Mouse (Mus musculus) CH12.LX (cell line): ENCODE results near the gene Opn1mw. TPM values are rescaled to one million over a fixed set of nuclear protein-coding genes. Genes with fewer than 3 reads are reported as not detected.

ENCODE experiments used
- DNase-seq: peaks from one replicate; pipeline ENCODE4 v3.0.0-alpha.2; 2013; ENCODE audit errors: extremely low read depth
- H3K27ac ChIP-seq: 2 replicates; pipeline ENCODE4 v1.5.1; 2012; ENCODE audit warnings: low read depth, mild to moderate bottlenecking, control low read depth, moderate library complexity; ENCODE audit not compliant: insufficient read depth
- H3K27me3 ChIP-seq: replicated peaks from 2 replicates; pipeline ENCODE3; 2012; ENCODE audit warnings: inconsistent platforms
- H3K36me3 ChIP-seq, 2 experiments: replicated peaks in 1 of 2; 2 replicates each; pipeline versions ENCODE3 to v1.6.1; 2012; ENCODE audit warnings: inconsistent platforms in 1 of 2, low read length in 1 of 2, mild to moderate bottlenecking in 1 of 2, mixed read lengths in 1 of 2, moderate library complexity in 1 of 2; ENCODE audit not compliant: control insufficient read depth in 1 of 2, insufficient read depth in 1 of 2
- H3K4me1 ChIP-seq, 2 experiments: 2 replicates each; pipeline ENCODE4 v1.6.1; 2012; ENCODE audit warnings: inconsistent platforms in 1 of 2, moderate library complexity in 1 of 2; ENCODE audit not compliant: insufficient read depth in 2 of 2, control insufficient read depth in 1 of 2
- H3K4me2 ChIP-seq: 2 replicates; pipeline ENCODE4 v1.6.1; 2012; ENCODE audit warnings: low read depth, mild to moderate bottlenecking, control low read depth; ENCODE audit not compliant: poor library complexity, insufficient read depth, severe bottlenecking
- H3K4me3 ChIP-seq, 3 experiments: fragments of 150-350 bp in 1 of 3; sonication (generic) in 1 of 3; replicated peaks in 1 of 3; 2 replicates each; pipeline versions ENCODE3 to v1.5.1; 2011 to 2012; ENCODE audit warnings: low read depth in 2 of 3, low read length in 2 of 3, mild to moderate bottlenecking in 2 of 3, moderate library complexity in 2 of 3, control low read depth in 1 of 3, improper control_type of control experiment in 1 of 3, inconsistent platforms in 1 of 3, mixed read lengths in 1 of 3; ENCODE audit not compliant: poor library complexity in 1 of 3
- H3K79me2 ChIP-seq: replicated peaks from 2 replicates; pipeline ENCODE4 v1.6.1; 2012; ENCODE audit warnings: mild to moderate bottlenecking, moderate library complexity; ENCODE audit not compliant: control insufficient read depth, poor library complexity, insufficient read depth, severe bottlenecking; ENCODE audit errors: extremely low read depth
- H3K9ac ChIP-seq: 2 replicates; pipeline ENCODE4 v1.6.1; 2012; ENCODE audit warnings: low read depth, mild to moderate bottlenecking, control low read depth, moderate library complexity; ENCODE audit not compliant: insufficient read depth
- H3K9me3 ChIP-seq: replicated peaks from 2 replicates; pipeline ENCODE3; 2012; ENCODE audit warnings: low read length, inconsistent platforms, mixed read lengths
- CHD1 ChIP-seq: IDR thresholded peaks from 2 replicates; pipeline ENCODE4 v1.6.1; 2012; ENCODE audit warnings: low read depth, low read length, improper control_type of control experiment, inconsistent platforms
- CHD2 ChIP-seq: IDR thresholded peaks from 2 replicates; pipeline ENCODE4 v1.6.1; 2011; ENCODE audit warnings: low read length, improper control_type of control experiment
- ELF1 ChIP-seq: IDR thresholded peaks from 2 replicates; pipeline ENCODE4 v1.6.1; 2014; ENCODE audit warnings: low read depth, mild to moderate bottlenecking, inconsistent platforms, low read length, improper control_type of control experiment
- GABPA ChIP-seq: IDR thresholded peaks from 2 replicates; pipeline ENCODE4 v1.6.1; 2012; ENCODE audit warnings: low read depth, low read length, improper control_type of control experiment, inconsistent platforms; ENCODE audit not compliant: insufficient replicate concordance
- HCFC1 ChIP-seq: IDR thresholded peaks from 2 replicates; pipeline ENCODE4 v1.6.1; 2012; ENCODE audit warnings: low read depth, mild to moderate bottlenecking, inconsistent platforms, low read length, improper control_type of control experiment
- MAFK ChIP-seq: IDR thresholded peaks from 2 replicates; pipeline ENCODE4 v1.6.1; 2011; ENCODE audit warnings: low read length, improper control_type of control experiment; ENCODE audit not compliant: insufficient replicate concordance
- MEF2A ChIP-seq: IDR thresholded peaks from 2 replicates; pipeline ENCODE4 v1.6.1; 2014; ENCODE audit warnings: low read depth, mild to moderate bottlenecking, inconsistent platforms, low read length, improper control_type of control experiment, borderline replicate concordance
- MYC ChIP-seq: IDR thresholded peaks from 2 replicates; pipeline ENCODE4 v1.6.1; 2011; ENCODE audit warnings: low read depth, mild to moderate bottlenecking, improper control_type of control experiment, low read length
- NELFE ChIP-seq: IDR thresholded peaks from 2 replicates; pipeline ENCODE4 v1.6.1; 2011; ENCODE audit warnings: low read depth, low read length, improper control_type of control experiment
- NRF1 ChIP-seq: IDR thresholded peaks from 2 replicates; pipeline ENCODE4 v1.6.1; 2014; ENCODE audit warnings: low read depth, mild to moderate bottlenecking, inconsistent platforms, low read length, improper control_type of control experiment, moderate library complexity
- POLR2A ChIP-seq: IDR thresholded peaks from 2 replicates; pipeline ENCODE4 v1.6.1; 2011; ENCODE audit warnings: low read depth, mild to moderate bottlenecking, improper control_type of control experiment, low read length
- POLR2AphosphoS2 ChIP-seq: IDR thresholded peaks from 2 replicates; pipeline ENCODE4 v1.6.1; 2011; ENCODE audit warnings: low read depth, low read length, improper control_type of control experiment
- TBP ChIP-seq: conservative IDR thresholded peaks from 2 replicates; pipeline ENCODE4 v1.6.1; 2011; ENCODE audit warnings: low read depth, low read length, improper control_type of control experiment
- TCF12 ChIP-seq: IDR thresholded peaks from 2 replicates; pipeline ENCODE4 v1.6.1; 2014; ENCODE audit warnings: low read depth, mild to moderate bottlenecking, inconsistent platforms, low read length, improper control_type of control experiment
- UBTF ChIP-seq: IDR thresholded peaks from 2 replicates; pipeline ENCODE4 v1.6.1; 2012; ENCODE audit warnings: low read depth, mild to moderate bottlenecking, inconsistent platforms, low read length, improper control_type of control experiment, moderate library complexity
- ZNF384 ChIP-seq: IDR thresholded peaks from 2 replicates; pipeline ENCODE4 v1.6.1; 2012; ENCODE audit warnings: low read depth, low read length, improper control_type of control experiment, inconsistent platforms
- dilution Hi-C: fragments of 300-500 bp; cut with MboI; formaldehyde crosslinking; loops from 2 replicates; pipeline ENCODE4 v1.14.3; 2020; ENCODE audit warnings: low sequenced_read_pairs; ENCODE audit not compliant: extremely low pct_unique_long_range_greater_than_20kb, extremely low pct_ligation_motif_present
- in situ Hi-C: fragments of 300-500 bp; cut with MboI; formaldehyde crosslinking; loops from 3 replicates; pipeline ENCODE4 v1.14.3; 2019; ENCODE audit warnings: low sequenced_read_pairs, low pct_ligation_motif_present, low pct_unique_long_range_greater_than_20kb, mixed read lengths
- polyA plus RNA-seq: library from polyadenylated mRNA; unstranded; fragments of >175 nt; gene quantifications from 2 replicates; pipeline ENCODE4 v1.2.1, GENCODE M21; 2012; ENCODE audit warnings: low read depth; ENCODE audit not compliant: insufficient read length
- total RNA-seq, 2 experiments: library from RNA; depleted of rRNA; stranded (reverse); fragments of 300-350 nt in 1 of 2; fragments of >200 nt in 1 of 2; gene quantifications; 2 replicates each; pipeline ENCODE4 v1.2.3; 2012 to 2014

Opn1mw gene
- total and polyA plus RNA-seq, 3 experiments = not detected

DNA sequence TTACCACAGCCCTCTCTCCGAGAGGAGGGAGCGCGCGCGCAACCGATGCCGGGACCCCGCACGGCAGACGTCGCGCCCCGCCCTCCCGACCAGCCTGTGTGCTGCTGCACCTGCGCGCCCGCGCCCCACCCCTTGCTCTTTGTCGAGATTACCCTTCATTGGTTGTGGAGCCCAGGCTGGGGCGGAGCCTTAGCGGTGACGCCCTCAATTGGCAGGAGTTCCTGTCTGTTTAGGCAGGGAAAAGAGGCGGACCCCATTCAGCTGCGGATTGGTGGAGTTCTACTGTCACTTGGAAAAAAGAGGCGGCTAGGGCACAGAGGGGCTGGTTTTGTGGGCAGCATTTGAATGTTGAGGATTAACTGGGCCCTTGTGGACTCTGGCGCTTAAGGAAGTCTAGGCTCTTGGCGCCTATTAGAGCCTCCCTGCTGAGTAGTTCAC lies 41.6 kb upstream of the Opn1mw start:
- TF ChIP-seq POLR2A (peak; percentile 66), POLR2AphosphoS2 (no peak), GABPA (no peak), ELF1 (peak; percentile 43; the same call in 1 of the 2 replicates), NRF1 (peak; percentile 86), MEF2A (no peak), MYC (no peak), MAFK (no peak), ZNF384 (no peak), NELFE (peak; percentile 49; the same call in 1 of the 2 replicates), CHD2 (peak; percentile 70), HCFC1 (peak; percentile 46), TBP (peak; percentile 60; the same call in 1 of the 2 replicates), CHD1 (no peak), TCF12 (peak; percentile 35; the same call in 1 of the 2 replicates)
- dilution Hi-C loops (no loop called here), in situ Hi-C loops (no loop called here)
- Histone ChIP-seq H3K4me2 (peak overlapping the region; percentile 61; the same call in 1 of the 2 replicates), H3K4me3 (peak overlapping the region in 2 of 3 experiments; percentile 68 to 98), H3K4me1 (peaks cover 0 to 21% of the 10 kb centered on the region in 2 experiments; a peak in 2 of 4 replicates), H3K9ac (peak overlapping the region; percentile 97), H3K36me3 (no peaks in the 10 kb centered on the region), H3K27me3 (no peaks in the 10 kb centered on the region), H3K9me3 (no peaks in the 10 kb centered on the region), H3K79me2 (peaks cover 27% of the 10 kb centered on the region), H3K27ac (peak overlapping the region; percentile 96)
- peak; percentile 97 for DNase-seq

DNA sequence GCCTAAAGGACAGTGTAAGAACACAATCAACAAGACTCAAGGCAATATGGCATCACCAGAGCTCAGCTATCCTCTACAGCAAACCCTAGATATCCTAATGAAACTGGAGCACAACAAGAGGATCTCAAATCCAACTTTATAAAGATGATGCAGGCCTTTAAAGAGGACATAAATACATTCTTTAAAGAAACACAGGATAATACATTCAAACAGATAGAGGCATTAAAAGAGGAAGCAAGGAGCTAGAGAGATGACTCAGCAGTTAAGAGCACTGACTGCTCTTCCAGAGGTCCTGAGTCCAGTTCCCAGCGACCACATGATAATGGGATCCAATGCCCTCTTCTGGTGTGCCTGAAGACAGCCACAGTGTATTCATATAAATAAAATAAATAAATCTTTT lies 32.1 kb upstream of the Opn1mw start:
- H3K4me2 ChIP-seq = no peak overlapping the region
- dilution Hi-C loops (no loop called here), in situ Hi-C loops (no loop called here)
- no peaks in the 10 kb centered on the region for H3K36me3 ChIP-seq
- H3K9ac ChIP-seq = no peak overlapping the region
- no peak for DNase-seq
- no peak overlapping the region for H3K4me3 ChIP-seq
- H3K79me2 ChIP-seq = no peaks in the 10 kb centered on the region
- peaks cover 2 to 11% of the 10 kb centered on the region in 2 experiments; a peak in 2 of 4 replicates for H3K4me1 ChIP-seq
- TF ChIP-seq MAFK = 0 out of 2 replicates have a peak, but pooled peaks have one; percentile 46
- no peak for TF ChIP-seq UBTF
- H3K27me3 ChIP-seq = no peaks in the 10 kb centered on the region
- H3K9me3 ChIP-seq = no peaks in the 10 kb centered on the region
- no peak overlapping the region for H3K27ac ChIP-seq
